Mouse (Mus musculus) bone marrow, adult 2 months (tissue): ENCODE results near the gene Sorbs2.

Source experiments
- CTCF ChIP-seq: fragments of 200-500 bp; IDR thresholded peaks from 2 replicates; pipeline ENCODE4 v1.5.1; 2011; ENCODE audit warnings: low read length, control low read depth; ENCODE audit not compliant: control insufficient read depth, insufficient read depth
- POLR2A ChIP-seq: fragments of 200-500 bp; IDR thresholded peaks from 2 replicates; pipeline ENCODE4 v1.6.1; 2011; ENCODE audit warnings: low read depth, mild to moderate bottlenecking, control low read depth, low read length, borderline replicate concordance; ENCODE audit not compliant: control insufficient read depth

DNA sequence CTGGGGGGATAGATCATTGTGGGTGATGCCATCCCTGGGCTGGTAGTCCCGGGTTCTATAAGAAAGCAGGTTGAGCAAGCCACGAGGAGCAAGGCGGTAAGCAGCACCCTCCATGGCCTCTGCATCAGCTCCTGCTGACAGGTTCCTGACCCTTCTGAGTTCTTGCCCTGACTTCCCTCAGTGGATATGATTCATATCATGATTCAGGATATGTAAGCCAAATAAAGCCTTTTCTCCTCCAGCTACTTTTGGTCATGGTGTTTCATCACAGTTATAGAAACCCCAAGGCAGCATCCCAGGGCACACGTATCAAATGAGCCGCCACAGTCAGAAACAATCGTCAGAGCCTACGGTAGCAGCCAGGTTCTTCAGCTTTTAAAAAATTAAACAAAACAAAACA, 141.5 kb downstream of the Sorbs2 start:
- TF ChIP-seq CTCF: no peak
- TF ChIP-seq POLR2A: no peak
